Mouse (Mus musculus): ENCODE data around the gene Gucy2d. TPM values are rescaled to one million over a fixed set of nuclear protein-coding genes. Genes with fewer than 3 reads are reported as not detected.

Gene Gucy2d
- polyA plus RNA-seq, 1 experiment from 2014 or later, result not detected

DNA sequence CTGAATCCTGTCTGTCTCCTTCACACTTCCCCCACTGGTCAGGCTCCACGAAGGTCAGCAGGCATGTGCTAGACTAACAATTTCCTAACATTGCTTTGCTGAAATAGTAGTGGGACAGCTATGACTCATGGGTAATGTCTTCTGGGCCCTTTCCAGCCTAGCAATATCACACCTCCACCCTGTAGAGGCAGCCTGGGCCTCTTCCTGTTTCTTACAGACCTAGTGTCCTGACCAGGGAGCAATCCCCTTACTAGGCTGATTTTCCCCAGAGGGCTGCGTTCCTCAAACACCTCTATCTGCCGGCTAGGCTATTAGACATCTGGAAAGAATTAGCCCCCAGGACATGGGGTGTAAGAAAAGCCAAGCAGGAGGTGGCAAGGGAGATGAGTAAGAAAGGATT is 24.7 kb upstream of the Gucy2d start:
- Histone ChIP-seq H3K9me3 (ENCODE audit: control insufficient read depth, low read length) (no peaks in the 10 kb centered on the region), H3K27me3 (ENCODE audit: control insufficient read depth, insufficient read depth, low read length) (no peaks in the 10 kb centered on the region), H3K4me2 (no peak overlapping the region), H3K4me1 (ENCODE audit: control insufficient read depth, insufficient read depth, low read length) (no peaks in the 10 kb centered on the region), H3K36me3 (ENCODE audit: control insufficient read depth, insufficient read depth, low read length) (no peaks in the 10 kb centered on the region), H3K27ac (ENCODE audit: low read depth, low read length) (no peak overlapping the region), H3K4me3 (ENCODE audit: low read depth, low read length) (no peak overlapping the region), H3K9ac (ENCODE audit: low read length) (no peak overlapping the region)
- no peak for ATAC-seq (ENCODE audit: low FRiP score)
- no peak for DNase-seq (ENCODE audit: low spot score, missing footprints)
- 59% methylated on average over 3 of the region's 3 CpGs for whole genome bisulfite sequencing

DNA sequence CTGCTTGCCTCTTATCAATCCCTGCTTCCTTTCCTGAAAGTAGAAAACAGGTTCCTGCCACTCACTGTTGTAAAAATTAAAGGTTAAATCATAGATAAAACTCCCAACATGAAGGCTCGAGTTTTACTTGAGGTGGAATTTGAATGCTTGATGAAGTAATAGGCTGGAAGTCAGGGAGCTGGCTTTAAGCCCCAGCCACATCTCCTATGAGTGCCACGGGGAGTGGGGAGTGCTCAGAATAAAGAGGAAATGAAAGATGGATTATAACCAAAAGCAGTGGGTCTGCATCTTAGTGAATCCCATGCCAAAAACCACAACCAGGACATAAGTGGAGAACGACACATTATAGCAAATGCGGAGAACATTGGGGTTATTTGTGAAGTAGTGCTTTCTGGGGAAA is 24.2 kb upstream of the Gucy2d start:
- Histone ChIP-seq H3K4me2 (no peak overlapping the region), H3K9me3 (ENCODE audit: control insufficient read depth, low read length) (no peaks in the 10 kb centered on the region), H3K36me3 (ENCODE audit: control insufficient read depth, insufficient read depth, low read length) (no peaks in the 10 kb centered on the region), H3K27ac (ENCODE audit: low read depth, low read length) (no peak overlapping the region), H3K27me3 (ENCODE audit: control insufficient read depth, insufficient read depth, low read length) (no peaks in the 10 kb centered on the region), H3K4me3 (ENCODE audit: low read depth, low read length) (no peak overlapping the region), H3K4me1 (ENCODE audit: control insufficient read depth, insufficient read depth, low read length) (no peaks in the 10 kb centered on the region), H3K9ac (ENCODE audit: low read length) (no peak overlapping the region)
- no peak for DNase-seq (ENCODE audit: low spot score, missing footprints)
- ATAC-seq (ENCODE audit: low FRiP score), result no peak
- 80% methylated on average over 4 of the region's 4 CpGs for WGBS

DNA sequence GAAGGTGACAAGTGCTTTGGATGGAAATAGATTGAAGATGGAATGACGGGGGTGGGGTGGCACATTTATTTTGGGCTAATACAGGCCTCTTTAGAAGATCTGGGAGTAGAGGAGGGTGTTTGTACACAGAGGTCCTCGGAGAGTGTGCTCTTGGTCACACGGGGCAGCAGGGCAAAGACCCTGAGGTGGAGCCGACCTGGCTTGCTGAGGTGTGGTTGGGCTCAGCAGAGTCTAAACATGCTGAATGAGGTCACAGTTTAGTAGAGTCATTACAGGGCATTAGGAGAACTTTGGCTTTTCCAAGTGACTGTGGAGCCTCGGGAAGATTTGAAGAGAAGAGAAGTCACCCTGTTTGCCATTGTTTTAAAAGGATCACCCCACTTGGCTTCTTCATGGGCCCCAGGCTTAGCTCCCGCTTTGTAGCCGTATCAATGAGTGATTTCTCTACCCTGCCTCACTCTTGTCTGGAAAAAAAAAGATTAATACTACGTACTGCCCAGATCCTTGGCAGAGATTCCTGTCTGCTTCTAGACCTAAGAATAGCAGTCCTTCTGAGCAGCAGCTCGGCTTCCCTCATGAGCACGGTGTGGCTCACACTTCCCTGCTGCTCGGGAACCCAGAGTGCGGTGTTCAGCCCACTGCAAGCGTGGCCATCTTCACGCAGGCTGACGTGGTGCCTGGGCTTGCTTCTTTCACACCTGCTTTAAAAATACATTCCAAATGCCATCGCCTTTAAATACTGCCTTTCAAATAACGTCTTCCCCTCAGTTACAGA is 22.0 kb upstream of the Gucy2d start:
- 83% methylated on average over 17 of the region's 17 CpGs for WGBS
- no peaks in the 10 kb centered on the region for H3K4me1 ChIP-seq (ENCODE audit: control insufficient read depth, insufficient read depth, low read length)
- H3K36me3 ChIP-seq (ENCODE audit: control insufficient read depth, insufficient read depth, low read length), result no peaks in the 10 kb centered on the region
- ATAC-seq (ENCODE audit: low FRiP score) (no peak), DNase-seq (ENCODE audit: low spot score, missing footprints) (no peak)
- H3K4me3 ChIP-seq (ENCODE audit: low read depth, low read length), result no peak overlapping the region
- no peak overlapping the region for H3K9ac ChIP-seq (ENCODE audit: low read length)
- no peaks in the 10 kb centered on the region for H3K27me3 ChIP-seq (ENCODE audit: control insufficient read depth, insufficient read depth, low read length)
- no peaks in the 10 kb centered on the region for H3K9me3 ChIP-seq (ENCODE audit: control insufficient read depth, low read length)
- no peak overlapping the region for H3K4me2 ChIP-seq
- no peak overlapping the region for H3K27ac ChIP-seq (ENCODE audit: low read depth, low read length)

DNA sequence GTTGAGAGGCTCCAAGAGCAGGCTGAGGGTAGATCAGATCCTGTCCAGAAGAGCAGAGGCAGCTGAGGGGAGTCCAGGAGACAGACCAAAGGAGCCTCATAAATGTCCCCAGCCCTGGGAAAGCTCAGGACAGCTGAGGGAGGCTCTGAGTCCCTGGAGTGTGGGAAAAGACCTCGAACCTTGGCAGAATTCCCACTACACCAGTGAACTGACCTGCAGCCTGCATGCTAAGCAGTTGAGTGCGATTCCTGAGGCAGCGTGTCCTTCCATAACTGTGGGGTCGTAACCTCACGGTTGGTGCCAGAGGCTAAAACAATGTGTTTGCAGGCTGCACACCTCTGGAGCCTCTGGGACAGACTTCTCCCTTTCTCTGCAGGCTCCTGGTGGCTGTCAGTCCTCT is 20.9 kb upstream of the Gucy2d start:
- Histone ChIP-seq H3K27me3 (ENCODE audit: control insufficient read depth, insufficient read depth, low read length) (no peaks in the 10 kb centered on the region), H3K4me2 (no peak overlapping the region), H3K4me1 (ENCODE audit: control insufficient read depth, insufficient read depth, low read length) (no peaks in the 10 kb centered on the region), H3K9ac (ENCODE audit: low read length) (no peak overlapping the region), H3K36me3 (ENCODE audit: control insufficient read depth, insufficient read depth, low read length) (no peaks in the 10 kb centered on the region), H3K4me3 (ENCODE audit: low read depth, low read length) (no peak overlapping the region), H3K9me3 (ENCODE audit: control insufficient read depth, low read length) (no peaks in the 10 kb centered on the region), H3K27ac (ENCODE audit: low read depth, low read length) (no peak overlapping the region)
- WGBS, result 60% methylated on average over 5 of the region's 5 CpGs
- no peak for ATAC-seq (ENCODE audit: low FRiP score)
- DNase-seq (ENCODE audit: low spot score, missing footprints), result no peak

DNA sequence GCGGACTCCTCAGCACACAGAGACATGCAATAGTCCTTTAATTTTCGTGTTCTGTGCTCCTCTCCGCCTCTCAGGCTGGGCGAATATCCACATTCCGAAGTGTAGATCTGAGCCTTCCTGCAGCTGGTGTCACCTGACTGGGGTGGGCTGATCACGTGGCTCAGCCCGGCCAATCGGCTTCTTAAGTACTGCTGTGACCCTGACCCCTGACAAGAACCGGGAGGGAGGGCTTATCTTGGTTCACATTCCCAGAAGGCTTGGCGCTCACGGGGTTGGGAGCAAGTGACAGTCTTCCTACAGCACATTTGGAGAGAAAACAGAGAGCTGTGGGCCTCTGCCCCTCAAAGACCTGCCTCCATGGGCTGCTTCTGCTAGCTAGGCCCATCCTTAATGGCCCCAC is 16.7 kb upstream of the Gucy2d start:
- no peaks in the 10 kb centered on the region for H3K36me3 ChIP-seq (ENCODE audit: control insufficient read depth, insufficient read depth, low read length)
- no peak overlapping the region for H3K4me2 ChIP-seq
- no peak for DNase-seq (ENCODE audit: low spot score, missing footprints)
- no peaks in the 10 kb centered on the region for H3K27me3 ChIP-seq (ENCODE audit: control insufficient read depth, insufficient read depth, low read length)
- WGBS, result 70% methylated on average over 11 of the region's 11 CpGs
- H3K27ac ChIP-seq (ENCODE audit: low read depth, low read length), result no peak overlapping the region
- H3K9ac ChIP-seq (ENCODE audit: low read length), result no peak overlapping the region
- H3K4me3 ChIP-seq (ENCODE audit: low read depth, low read length), result no peak overlapping the region
- no peak for ATAC-seq (ENCODE audit: low FRiP score)
- no peaks in the 10 kb centered on the region for H3K4me1 ChIP-seq (ENCODE audit: control insufficient read depth, insufficient read depth, low read length)
- H3K9me3 ChIP-seq (ENCODE audit: control insufficient read depth, low read length), result no peaks in the 10 kb centered on the region

DNA sequence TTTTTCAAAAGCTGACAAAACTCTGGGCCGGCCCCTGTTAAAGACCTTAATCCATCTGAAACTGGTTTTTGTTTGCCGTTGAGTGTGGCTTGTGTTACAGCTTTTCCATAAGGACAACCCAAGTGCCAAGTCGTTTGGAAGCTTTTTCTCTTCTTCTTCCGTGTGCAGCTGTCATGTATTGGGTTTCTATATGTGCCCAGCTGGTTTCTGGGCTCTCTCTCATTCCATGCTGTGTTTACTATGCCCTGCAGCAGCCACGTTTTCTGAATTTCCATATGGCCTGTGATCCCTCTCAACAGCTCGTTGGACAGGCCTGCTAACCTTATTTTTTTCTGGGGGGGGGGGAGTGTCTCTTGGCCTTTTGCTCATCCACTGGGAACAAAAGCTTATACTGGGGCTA is 15.8 kb upstream of the Gucy2d start:
- DNase-seq (ENCODE audit: low spot score, missing footprints), result no peak
- WGBS, result 76% methylated on average over 6 of the region's 6 CpGs
- Histone ChIP-seq H3K36me3 (ENCODE audit: control insufficient read depth, insufficient read depth, low read length) (no peaks in the 10 kb centered on the region), H3K9ac (ENCODE audit: low read length) (no peak overlapping the region), H3K27ac (ENCODE audit: low read depth, low read length) (no peak overlapping the region), H3K9me3 (ENCODE audit: control insufficient read depth, low read length) (no peaks in the 10 kb centered on the region), H3K4me1 (ENCODE audit: control insufficient read depth, insufficient read depth, low read length) (no peaks in the 10 kb centered on the region), H3K4me2 (no peak overlapping the region), H3K27me3 (ENCODE audit: control insufficient read depth, insufficient read depth, low read length) (no peaks in the 10 kb centered on the region), H3K4me3 (ENCODE audit: low read depth, low read length) (no peak overlapping the region)
- ATAC-seq (ENCODE audit: low FRiP score), result no peak

DNA sequence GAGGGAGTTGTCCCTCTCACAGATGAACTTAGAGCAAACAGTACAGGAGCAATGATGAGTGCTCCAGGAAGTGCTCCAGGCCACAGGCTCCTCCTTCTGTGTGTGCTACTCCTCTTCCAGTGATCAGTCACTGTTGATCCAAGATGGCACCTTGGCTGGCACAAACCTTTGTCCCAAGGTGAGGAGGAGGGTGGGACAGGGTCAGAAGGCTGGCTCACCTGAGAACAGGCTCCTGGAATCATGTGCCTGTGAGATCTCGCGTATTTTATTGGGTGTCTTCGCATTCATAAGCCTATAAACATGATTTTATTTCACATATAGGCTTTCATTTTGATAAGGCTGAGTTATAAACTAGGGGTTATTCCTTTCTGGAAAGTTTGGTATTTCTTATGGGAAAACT is 14.7 kb upstream of the Gucy2d start:
- no peak overlapping the region for H3K9ac ChIP-seq (ENCODE audit: low read length)
- no peak overlapping the region for H3K27ac ChIP-seq (ENCODE audit: low read depth, low read length)
- H3K4me3 ChIP-seq (ENCODE audit: low read depth, low read length), result no peak overlapping the region
- ATAC-seq (ENCODE audit: low FRiP score) (no peak), DNase-seq (ENCODE audit: low spot score, missing footprints) (no peak)
- WGBS, result 93% methylated on average over 3 of the region's 3 CpGs
- H3K4me1 ChIP-seq (ENCODE audit: control insufficient read depth, insufficient read depth, low read length), result no peaks in the 10 kb centered on the region
- H3K9me3 ChIP-seq (ENCODE audit: control insufficient read depth, low read length), result no peaks in the 10 kb centered on the region
- H3K36me3 ChIP-seq (ENCODE audit: control insufficient read depth, insufficient read depth, low read length), result no peaks in the 10 kb centered on the region
- H3K27me3 ChIP-seq (ENCODE audit: control insufficient read depth, insufficient read depth, low read length), result no peaks in the 10 kb centered on the region
- no peak overlapping the region for H3K4me2 ChIP-seq

DNA sequence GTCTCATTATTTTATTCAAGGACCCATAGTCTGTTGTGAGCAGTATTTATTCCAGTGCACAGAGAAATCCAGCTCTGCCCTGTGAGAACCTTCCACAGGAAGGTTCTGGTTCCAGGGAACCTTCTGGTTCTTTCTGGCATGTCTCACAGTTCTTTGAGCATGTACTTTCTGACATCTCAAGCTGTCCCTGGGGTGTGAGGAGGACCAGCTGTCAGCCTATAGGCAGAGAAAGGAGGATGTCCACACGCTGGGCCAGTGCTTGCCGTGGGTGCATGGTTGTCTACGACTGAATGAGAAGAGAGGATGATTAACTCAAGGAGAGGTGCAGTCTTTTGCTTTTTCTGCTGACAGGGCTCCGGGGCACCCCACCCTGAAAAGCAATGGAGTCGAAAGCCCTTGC is 13.6 kb upstream of the Gucy2d start:
- DNase-seq (ENCODE audit: low spot score, missing footprints), result no peak
- no peak overlapping the region for H3K4me2 ChIP-seq
- H3K27ac ChIP-seq (ENCODE audit: low read depth, low read length), result no peak overlapping the region
- ATAC-seq (ENCODE audit: low FRiP score), result no peak
- WGBS, result 83% methylated on average over 5 of the region's 5 CpGs
- no peaks in the 10 kb centered on the region for H3K4me1 ChIP-seq (ENCODE audit: control insufficient read depth, insufficient read depth, low read length)
- no peaks in the 10 kb centered on the region for H3K9me3 ChIP-seq (ENCODE audit: control insufficient read depth, low read length)
- H3K4me3 ChIP-seq (ENCODE audit: low read depth, low read length), result no peak overlapping the region
- no peaks in the 10 kb centered on the region for H3K27me3 ChIP-seq (ENCODE audit: control insufficient read depth, insufficient read depth, low read length)
- no peak overlapping the region for H3K9ac ChIP-seq (ENCODE audit: low read length)
- no peaks in the 10 kb centered on the region for H3K36me3 ChIP-seq (ENCODE audit: control insufficient read depth, insufficient read depth, low read length)

DNA sequence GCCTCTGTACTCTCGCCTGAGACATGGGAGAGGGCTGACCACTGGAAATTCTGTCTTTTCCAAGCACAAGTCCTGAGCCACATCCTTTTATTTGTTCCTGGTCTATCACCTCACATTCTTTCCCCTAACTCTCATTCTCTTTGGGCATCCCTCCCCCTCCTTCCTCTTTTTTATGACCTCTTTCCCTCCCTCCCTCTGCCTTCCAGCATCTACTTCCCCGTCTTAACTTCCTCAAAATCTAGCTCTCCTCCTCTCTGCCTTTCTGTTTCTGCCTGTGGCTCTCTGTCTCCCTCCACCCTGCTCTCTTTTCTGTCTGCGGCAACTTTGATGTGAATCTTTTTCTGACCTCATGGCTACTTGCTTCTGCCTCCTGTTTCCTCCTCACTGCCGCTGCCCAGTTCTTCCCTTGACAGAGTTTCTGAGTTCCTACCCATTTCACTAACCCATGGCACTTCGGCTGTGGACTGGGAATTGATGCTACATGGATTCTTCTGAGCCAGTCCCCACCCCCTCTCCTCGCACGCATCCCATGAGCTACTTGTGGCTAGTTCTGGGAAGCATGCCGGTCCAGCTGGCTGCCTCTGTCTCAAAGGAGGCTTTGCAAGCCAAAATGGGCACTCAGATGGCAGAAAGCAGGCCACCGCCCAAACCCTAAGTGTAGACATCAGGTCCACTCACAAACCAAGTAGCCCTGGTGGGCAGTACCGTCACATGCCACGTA is 12.9 kb upstream of the Gucy2d start:
- Histone ChIP-seq H3K36me3 (ENCODE audit: control insufficient read depth, insufficient read depth, low read length) (no peaks in the 10 kb centered on the region), H3K27me3 (ENCODE audit: control insufficient read depth, insufficient read depth, low read length) (no peaks in the 10 kb centered on the region), H3K9me3 (ENCODE audit: control insufficient read depth, low read length) (no peaks in the 10 kb centered on the region), H3K27ac (ENCODE audit: low read depth, low read length) (no peak overlapping the region), H3K4me1 (ENCODE audit: control insufficient read depth, insufficient read depth, low read length) (no peaks in the 10 kb centered on the region), H3K9ac (ENCODE audit: low read length) (no peak overlapping the region), H3K4me2 (no peak overlapping the region), H3K4me3 (ENCODE audit: low read depth, low read length) (no peak overlapping the region)
- no peak for ATAC-seq (ENCODE audit: low FRiP score)
- DNase-seq (ENCODE audit: low spot score, missing footprints), result no peak
- WGBS, result 79% methylated on average over 11 of the region's 11 CpGs

All from midbrain, embryonic 11.5 days (tissue).